Mouse (Mus musculus): ENCODE measurements around the gene Rpl18. TPM values are rescaled to one million over a fixed set of nuclear protein-coding genes. Genes with fewer than 3 reads are reported as not detected.
A peak's percentile ranks its signal among the peaks of the same experiment; 100 is the strongest.

Rpl18 gene
- polyA plus RNA-seq, 1 experiment from 2014 or later, result 966 TPM

DNA sequence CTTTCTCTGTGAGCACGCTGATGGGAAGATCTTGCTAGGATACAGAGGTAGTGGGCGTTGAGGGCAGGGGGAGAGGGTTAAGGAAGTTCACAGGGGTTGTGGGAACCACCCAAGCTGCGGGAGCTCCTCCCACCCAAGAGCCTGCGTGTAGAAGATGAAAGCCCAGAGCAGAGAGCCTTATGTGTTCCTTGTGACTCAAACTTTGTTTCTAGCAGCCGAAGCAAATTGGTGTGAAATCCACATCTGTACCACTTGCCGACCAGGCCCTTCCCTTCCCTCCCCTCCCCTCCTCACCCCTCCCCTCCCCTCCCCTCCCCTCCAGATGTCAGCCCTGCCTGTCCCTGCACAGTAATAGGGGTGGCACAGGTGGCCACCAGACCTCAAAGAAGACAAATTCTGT is 20.2 kb upstream of the Rpl18 start:
- ATAC-seq (no peak), DNase-seq (ENCODE audit: low spot score) (no peak)
- H3K4me1 ChIP-seq (ENCODE audit: control insufficient read depth, insufficient read depth, low read length), result peaks cover 2% of the 10 kb centered on the region; the same call in 1 of the 2 replicates
- WGBS, result 43% methylated on average over 6 of the region's 6 CpGs
- no peak overlapping the region for H3K4me3 ChIP-seq (ENCODE audit: low read depth, low read length)
- no peak overlapping the region for H3K9ac ChIP-seq (ENCODE audit: low read length)
- no peaks in the 10 kb centered on the region for H3K36me3 ChIP-seq (ENCODE audit: control insufficient read depth, insufficient read depth, low read length)
- no peak overlapping the region for H3K27ac ChIP-seq (ENCODE audit: low read depth, low read length)
- no peaks in the 10 kb centered on the region for H3K9me3 ChIP-seq (replicated peaks; ENCODE audit: control insufficient read depth, low read length)
- H3K4me2 ChIP-seq (ENCODE audit: low read length), result no peak overlapping the region
- peaks cover 12% of the 10 kb centered on the region for H3K27me3 ChIP-seq (replicated peaks; ENCODE audit: control insufficient read depth, insufficient read depth, low read length)

DNA sequence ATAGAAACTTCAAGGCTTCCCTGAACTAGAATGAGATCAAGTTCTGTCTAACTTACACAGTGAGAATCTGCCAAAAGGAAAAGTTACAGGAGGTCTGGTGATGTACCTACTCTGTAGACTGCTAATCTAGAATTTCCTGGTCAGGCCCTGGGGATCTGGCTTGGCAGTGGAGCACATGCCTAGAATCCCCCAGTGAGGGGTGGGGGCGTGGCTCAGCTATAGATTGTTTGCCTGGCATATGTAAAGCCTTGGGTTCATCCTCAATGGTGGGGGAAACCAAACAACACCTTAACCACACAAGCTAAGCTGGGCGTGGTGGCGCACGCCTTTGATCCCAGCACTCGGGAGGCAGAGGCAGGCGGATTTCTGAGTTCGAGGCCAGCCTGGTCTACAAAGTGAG is 17.4 kb upstream of the Rpl18 start:
- no peak overlapping the region for H3K4me2 ChIP-seq (ENCODE audit: low read length)
- no peak overlapping the region for H3K9ac ChIP-seq (ENCODE audit: low read length)
- 86% methylated on average over 6 of the region's 7 CpGs for WGBS
- peaks cover 15% of the 10 kb centered on the region for H3K27me3 ChIP-seq (replicated peaks; ENCODE audit: control insufficient read depth, insufficient read depth, low read length)
- ATAC-seq, result no peak
- H3K4me3 ChIP-seq (ENCODE audit: low read depth, low read length), result no peak overlapping the region
- H3K36me3 ChIP-seq (ENCODE audit: control insufficient read depth, insufficient read depth, low read length), result no peaks in the 10 kb centered on the region
- no peaks in the 10 kb centered on the region for H3K9me3 ChIP-seq (replicated peaks; ENCODE audit: control insufficient read depth, low read length)
- no peak overlapping the region for H3K27ac ChIP-seq (ENCODE audit: low read depth, low read length)
- peaks cover 6% of the 10 kb centered on the region; the same call in 1 of the 2 replicates for H3K4me1 ChIP-seq (ENCODE audit: control insufficient read depth, insufficient read depth, low read length)
- DNase-seq (ENCODE audit: low spot score), result no peak

DNA sequence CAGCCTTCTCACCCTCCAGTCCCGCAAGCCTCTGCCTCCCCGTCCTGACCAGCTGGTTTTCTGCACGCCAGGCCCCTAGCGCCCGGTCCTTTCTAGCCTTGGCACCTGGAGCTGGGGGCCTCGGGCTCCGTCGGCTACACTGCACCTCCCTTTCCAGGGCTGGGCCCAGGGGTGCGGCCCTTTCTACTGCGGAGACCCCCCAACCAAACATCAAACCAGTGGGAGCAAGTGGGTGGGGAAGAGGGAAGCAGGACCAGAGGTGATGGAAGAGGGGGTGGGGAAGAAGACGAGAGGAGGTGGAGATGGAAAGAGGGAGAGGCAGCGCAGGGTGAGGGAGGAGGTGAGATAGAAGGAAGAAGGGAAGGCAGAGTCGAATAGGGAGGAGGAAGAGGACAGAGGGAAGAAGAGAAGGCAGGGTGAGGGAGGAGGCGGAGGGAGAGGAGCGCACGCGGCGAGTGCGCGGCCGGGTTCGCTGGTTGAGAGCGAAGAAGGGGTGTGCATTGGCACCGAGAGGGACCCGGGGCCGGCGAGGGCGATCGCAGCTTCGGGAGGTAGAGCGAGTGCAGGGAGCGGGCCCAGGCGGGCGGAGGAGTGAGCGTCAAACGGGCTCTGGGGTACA is 15.6 kb upstream of the Rpl18 start, which contains the start of gene Car11:
Car11 (plus strand) TSS at position 321 of the 619 bp plus-strand sequence.
- H3K27me3 ChIP-seq (replicated peaks; ENCODE audit: control insufficient read depth, insufficient read depth, low read length), result peaks cover 15% of the 10 kb centered on the region
- H3K27ac ChIP-seq (ENCODE audit: low read depth, low read length), result peak within 1 kb of the TSS; percentile 63
- ATAC-seq, result no peak

DNA sequence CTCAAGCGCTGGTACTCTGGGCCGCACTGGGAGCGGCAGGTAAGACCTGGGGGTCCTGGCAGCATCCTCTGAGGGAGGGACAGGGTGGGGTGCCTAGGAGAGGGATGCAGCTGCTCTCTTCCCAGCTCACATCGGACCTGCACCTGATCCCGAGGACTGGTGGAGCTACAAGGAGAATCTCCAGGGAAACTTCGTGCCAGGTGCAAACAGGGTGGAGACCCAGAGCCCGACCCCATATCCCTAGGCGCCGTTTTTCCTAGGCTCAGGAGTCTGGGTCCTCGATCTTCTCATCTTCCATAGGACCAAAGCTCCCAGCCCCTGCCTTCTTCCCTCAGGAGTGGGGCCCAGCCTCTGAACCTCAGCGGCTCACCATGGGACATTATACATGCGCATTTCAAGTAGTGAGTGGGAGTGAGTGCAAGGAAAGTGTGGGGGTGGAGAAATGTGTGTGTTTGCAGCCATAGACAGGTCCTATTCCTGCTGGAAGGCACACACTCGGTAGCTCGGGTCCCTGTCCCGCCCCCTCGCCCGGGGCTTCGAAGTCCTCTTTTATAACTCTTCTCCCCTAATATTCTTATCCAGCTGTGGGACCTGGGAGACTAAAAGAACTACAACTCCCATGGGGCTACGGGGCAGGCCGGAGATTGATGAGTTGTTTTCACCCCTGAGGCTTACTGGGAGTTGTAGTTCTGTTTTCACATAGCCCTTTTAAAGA is 14.8 kb upstream of the Rpl18 start:
- peak overlapping the region; percentile 66 for H3K9ac ChIP-seq (ENCODE audit: low read length)
- H3K27me3 ChIP-seq (replicated peaks; ENCODE audit: control insufficient read depth, insufficient read depth, low read length), result peaks cover 15% of the 10 kb centered on the region
- no peaks in the 10 kb centered on the region for H3K9me3 ChIP-seq (replicated peaks; ENCODE audit: control insufficient read depth, low read length)
- H3K4me1 ChIP-seq (ENCODE audit: control insufficient read depth, insufficient read depth, low read length), result peaks cover 11% of the 10 kb centered on the region
- peak overlapping the region; percentile 63 for H3K27ac ChIP-seq (ENCODE audit: low read depth, low read length)
- peak overlapping the region; percentile 38 for H3K4me3 ChIP-seq (ENCODE audit: low read depth, low read length)
- DNase-seq (ENCODE audit: low spot score), result peak; percentile 93
- under 1% methylated on average over 20 of the region's 20 CpGs for WGBS
- no peaks in the 10 kb centered on the region for H3K36me3 ChIP-seq (ENCODE audit: control insufficient read depth, insufficient read depth, low read length)
- ATAC-seq, result peak; percentile 40; the same call in 1 of the 2 replicates
- H3K4me2 ChIP-seq (ENCODE audit: low read length), result peak overlapping the region; percentile 83

More for the DNA sequence above, 15.6 kb upstream of the Rpl18 start, which contains the start of gene Car11:
- under 1% methylated on average over 36 of the region's 36 CpGs for WGBS
- H3K36me3 ChIP-seq (ENCODE audit: control insufficient read depth, insufficient read depth, low read length), result no peaks in the 10 kb centered on the region
- H3K4me2 ChIP-seq (ENCODE audit: low read length), result peak within 1 kb of the TSS; percentile 83
- H3K4me3 ChIP-seq (ENCODE audit: low read depth, low read length), result peak within 1 kb of the TSS; percentile 38
- peaks cover 6% of the 10 kb centered on the region; the same call in 1 of the 2 replicates for H3K4me1 ChIP-seq (ENCODE audit: control insufficient read depth, insufficient read depth, low read length)
- H3K9me3 ChIP-seq (replicated peaks; ENCODE audit: control insufficient read depth, low read length), result no peaks in the 10 kb centered on the region
- DNase-seq (ENCODE audit: low spot score), result no peak
- peak within 1 kb of the TSS; percentile 66 for H3K9ac ChIP-seq (ENCODE audit: low read length)

DNA sequence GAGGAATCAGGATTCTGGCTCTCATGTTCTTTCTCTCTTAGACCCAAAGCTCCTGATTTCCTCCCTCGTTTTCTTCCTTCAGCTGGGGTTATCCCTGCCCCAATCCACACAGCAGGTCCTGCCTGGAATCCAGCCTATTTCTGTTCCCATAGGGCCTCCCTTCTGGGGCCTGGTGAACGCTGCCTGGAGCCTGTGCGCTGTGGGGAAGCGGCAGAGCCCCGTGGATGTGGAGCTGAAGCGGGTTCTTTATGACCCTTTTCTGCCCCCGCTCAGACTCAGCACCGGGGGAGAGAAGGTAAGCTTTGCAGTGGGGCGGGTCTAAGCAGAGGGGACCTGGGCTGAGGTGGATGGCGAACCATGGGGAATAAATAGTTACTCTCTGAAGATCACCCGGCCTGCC is 14.2 kb upstream of the Rpl18 start:
- no peaks in the 10 kb centered on the region for H3K36me3 ChIP-seq (ENCODE audit: control insufficient read depth, insufficient read depth, low read length)
- peak overlapping the region; percentile 83 for H3K4me2 ChIP-seq (ENCODE audit: low read length)
- ATAC-seq (no peak), DNase-seq (ENCODE audit: low spot score) (no peak)
- 29% methylated on average over 11 of the region's 11 CpGs for WGBS
- H3K9ac ChIP-seq (ENCODE audit: low read length), result peak overlapping the region; percentile 66
- H3K27me3 ChIP-seq (replicated peaks; ENCODE audit: control insufficient read depth, insufficient read depth, low read length), result peaks cover 15% of the 10 kb centered on the region
- no peaks in the 10 kb centered on the region for H3K9me3 ChIP-seq (replicated peaks; ENCODE audit: control insufficient read depth, low read length)
- peak overlapping the region; percentile 38 for H3K4me3 ChIP-seq (ENCODE audit: low read depth, low read length)
- peak overlapping the region; percentile 39; the same call in 1 of the 2 replicates for H3K27ac ChIP-seq (ENCODE audit: low read depth, low read length)
- peaks cover 17% of the 10 kb centered on the region for H3K4me1 ChIP-seq (ENCODE audit: control insufficient read depth, insufficient read depth, low read length)

DNA sequence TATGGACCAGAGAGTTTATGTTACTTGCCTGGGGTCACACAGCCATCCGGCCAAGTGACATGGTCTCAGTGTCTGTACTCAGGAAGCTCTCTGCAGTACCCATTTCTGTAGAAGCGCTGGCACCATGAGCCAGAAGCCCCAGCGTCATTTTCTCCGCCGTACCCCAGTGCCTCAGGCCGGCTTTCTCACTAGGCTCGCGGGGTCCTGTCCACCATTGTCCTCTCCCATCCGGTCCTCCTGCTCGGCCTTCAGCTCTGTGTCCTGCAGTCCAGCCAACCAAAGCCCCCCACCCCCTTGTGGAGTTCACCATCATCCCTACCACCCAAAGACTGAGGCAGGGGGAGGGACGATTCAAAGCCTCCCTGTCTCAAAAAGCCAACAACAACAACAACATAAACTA is 13.7 kb upstream of the Rpl18 start:
- Histone ChIP-seq H3K4me2 (ENCODE audit: low read length) (peak overlapping the region; percentile 83), H3K27me3 (replicated peaks; ENCODE audit: control insufficient read depth, insufficient read depth, low read length) (peaks cover 15% of the 10 kb centered on the region), H3K4me1 (ENCODE audit: control insufficient read depth, insufficient read depth, low read length) (peaks cover 22% of the 10 kb centered on the region), H3K36me3 (ENCODE audit: control insufficient read depth, insufficient read depth, low read length) (no peaks in the 10 kb centered on the region), H3K4me3 (ENCODE audit: low read depth, low read length) (peak overlapping the region; percentile 38; the same call in 1 of the 2 replicates), H3K9me3 (replicated peaks; ENCODE audit: control insufficient read depth, low read length) (no peaks in the 10 kb centered on the region), H3K27ac (ENCODE audit: low read depth, low read length) (no peak overlapping the region), H3K9ac (ENCODE audit: low read length) (no peak overlapping the region)
- 91% methylated on average over 11 of the region's 11 CpGs for WGBS
- DNase-seq (ENCODE audit: low spot score) (no peak), ATAC-seq (no peak)

DNA sequence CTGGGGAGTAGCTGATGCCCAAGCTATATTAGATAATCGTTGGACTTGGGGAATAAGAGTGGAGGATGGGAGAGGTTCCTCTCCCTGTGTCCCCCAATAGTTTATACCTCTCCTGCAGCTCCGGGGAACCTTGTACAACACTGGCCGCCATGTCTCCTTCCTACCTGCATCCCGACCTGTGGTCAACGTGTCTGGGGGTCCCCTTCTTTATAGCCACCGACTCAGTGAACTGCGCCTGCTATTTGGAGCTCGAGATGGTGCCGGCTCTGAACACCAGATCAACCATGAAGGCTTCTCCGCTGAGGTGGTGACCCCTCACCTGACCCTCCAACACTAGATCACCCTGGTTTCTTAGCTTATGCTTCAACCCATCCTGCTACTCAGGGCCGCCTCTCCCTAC is 12.9 kb upstream of the Rpl18 start:
- Histone ChIP-seq H3K9me3 (replicated peaks; ENCODE audit: control insufficient read depth, low read length) (no peaks in the 10 kb centered on the region), H3K36me3 (ENCODE audit: control insufficient read depth, insufficient read depth, low read length) (no peaks in the 10 kb centered on the region), H3K27me3 (replicated peaks; ENCODE audit: control insufficient read depth, insufficient read depth, low read length) (peaks cover 15% of the 10 kb centered on the region), H3K4me1 (ENCODE audit: control insufficient read depth, insufficient read depth, low read length) (peaks cover 28% of the 10 kb centered on the region), H3K4me3 (ENCODE audit: low read depth, low read length) (no peak overlapping the region), H3K27ac (ENCODE audit: low read depth, low read length) (no peak overlapping the region), H3K4me2 (ENCODE audit: low read length) (no peak overlapping the region), H3K9ac (ENCODE audit: low read length) (no peak overlapping the region)
- WGBS, result 93% methylated on average over 11 of the region's 11 CpGs
- ATAC-seq, result no peak
- no peak for DNase-seq (ENCODE audit: low spot score)

DNA sequence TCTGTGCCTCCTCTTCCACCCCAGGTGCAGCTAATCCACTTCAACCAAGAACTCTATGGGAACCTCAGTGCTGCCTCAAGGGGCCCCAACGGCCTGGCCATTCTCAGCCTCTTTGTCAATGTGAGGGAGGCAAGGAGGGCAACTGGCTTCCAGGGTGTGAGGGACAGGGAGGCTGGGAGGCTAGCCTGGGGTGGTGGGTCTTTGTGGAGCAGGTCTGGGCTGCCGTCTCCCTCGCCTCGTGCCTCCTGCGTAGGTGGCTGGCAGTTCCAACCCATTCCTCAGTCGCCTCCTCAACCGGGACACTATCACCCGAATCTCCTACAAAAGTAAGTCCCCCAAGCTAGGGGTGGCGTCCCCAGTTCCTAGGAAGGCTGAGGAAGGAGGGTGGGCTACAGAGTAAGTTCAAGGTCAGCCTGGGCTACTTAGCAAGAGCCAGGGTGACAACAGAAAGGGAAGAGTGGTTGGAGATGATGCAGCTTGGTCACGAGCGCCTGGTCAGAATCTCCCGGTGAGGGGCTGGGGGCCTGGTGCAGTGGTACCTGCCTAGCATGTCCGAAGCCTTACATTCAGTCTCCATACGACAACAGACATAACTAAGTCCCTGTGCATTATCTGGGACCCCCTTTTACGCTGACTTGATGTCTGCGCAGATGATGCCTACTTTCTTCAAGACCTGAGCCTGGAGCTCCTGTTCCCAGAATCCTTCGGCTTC is 12.3 kb upstream of the Rpl18 start:
- Histone ChIP-seq H3K36me3 (ENCODE audit: control insufficient read depth, insufficient read depth, low read length) (no peaks in the 10 kb centered on the region), H3K4me3 (ENCODE audit: low read depth, low read length) (peak overlapping the region; percentile 52; the same call in 1 of the 2 replicates), H3K4me2 (ENCODE audit: low read length) (peak overlapping the region; percentile 98), H3K27ac (ENCODE audit: low read depth, low read length) (0 out of 2 replicates have a peak overlapping the region, but pooled peaks have one; percentile 82), H3K27me3 (replicated peaks; ENCODE audit: control insufficient read depth, insufficient read depth, low read length) (peaks cover 15% of the 10 kb centered on the region), H3K9me3 (replicated peaks; ENCODE audit: control insufficient read depth, low read length) (no peaks in the 10 kb centered on the region), H3K4me1 (ENCODE audit: control insufficient read depth, insufficient read depth, low read length) (peaks cover 34% of the 10 kb centered on the region), H3K9ac (ENCODE audit: low read length) (peak overlapping the region; percentile 38; the same call in 1 of the 2 replicates)
- WGBS, result 94% methylated on average over 17 of the region's 17 CpGs
- no peak for ATAC-seq
- no peak for DNase-seq (ENCODE audit: low spot score)
